Mouse (Mus musculus): ENCODE results near the gene Maff. TPM values are rescaled to one million over a fixed set of nuclear protein-coding genes. Genes with fewer than 3 reads are reported as not detected.

The Maff gene
- polyA plus RNA-seq, 1 experiment: 0.80 TPM

- DNase-seq: no peak
- no peak overlapping the region for H3K4me3 ChIP-seq (replicated peaks; ENCODE audit: insufficient read depth, low read depth, low read length)
- no peaks in the 10 kb centered on the region for H3K27me3 ChIP-seq (ENCODE audit: control insufficient read depth, insufficient read depth, low read length)
- 74% methylated on average over 4 of the region's 4 CpGs for WGBS
- peaks cover 7% of the 10 kb centered on the region for H3K4me1 ChIP-seq (ENCODE audit: control insufficient read depth, insufficient read depth, low read length)
- H3K27ac ChIP-seq (ENCODE audit: insufficient read depth, low read length): no peak overlapping the region
- TF ChIP-seq POLR2A (IDR thresholded peaks at IDR 0.05; ENCODE audit: borderline replicate concordance, insufficient read depth, low read length) (no peak), CTCF (IDR thresholded peaks at IDR 0.05; ENCODE audit: borderline replicate concordance, insufficient read depth, low read depth, low read length) (no peak)
These were observed 20.2 kb upstream of the Maff start for GRCm38 (mm10) chr15:79326264-79326663.

GRCm38 (mm10) chr15:79326971-79327961 lies 19.2 kb upstream of the Maff start:
- WGBS: 20% methylated on average over 20 of the region's 20 CpGs
- no peak for TF ChIP-seq CTCF (IDR thresholded peaks at IDR 0.05; ENCODE audit: borderline replicate concordance, insufficient read depth, low read depth, low read length)
- no peak for TF ChIP-seq POLR2A (IDR thresholded peaks at IDR 0.05; ENCODE audit: borderline replicate concordance, insufficient read depth, low read length)

GRCm38 (mm10) chr15:79328058-79328938 lies 18.1 kb upstream of the Maff start, which contains the start of gene Pla2g6:
Pla2g6 (minus strand) TSS chr15:79328390.
- Histone ChIP-seq H3K27ac (ENCODE audit: insufficient read depth, low read length) (peak within 1 kb of the TSS; percentile 81), H3K27me3 (ENCODE audit: control insufficient read depth, insufficient read depth, low read length) (no peaks in the 10 kb centered on the region), H3K4me1 (ENCODE audit: control insufficient read depth, insufficient read depth, low read length) (peaks cover 7% of the 10 kb centered on the region), H3K4me3 (replicated peaks; ENCODE audit: insufficient read depth, low read depth, low read length) (peak within 1 kb of the TSS; percentile 89)
- WGBS: 4% methylated on average over 46 of the region's 46 CpGs
- DNase-seq: peak; percentile 98 to 99
- TF ChIP-seq POLR2A (IDR thresholded peaks at IDR 0.05; ENCODE audit: borderline replicate concordance, insufficient read depth, low read length) (peak; percentile 81; the same call in 1 of the 2 replicates), CTCF (IDR thresholded peaks at IDR 0.05; ENCODE audit: borderline replicate concordance, insufficient read depth, low read depth, low read length) (no peak)

More at GRCm38 (mm10) chr15:79326971-79327961, 19.2 kb upstream of the Maff start:
- Histone ChIP-seq H3K27me3 (ENCODE audit: control insufficient read depth, insufficient read depth, low read length) (no peaks in the 10 kb centered on the region), H3K4me1 (ENCODE audit: control insufficient read depth, insufficient read depth, low read length) (peaks cover 7% of the 10 kb centered on the region), H3K27ac (ENCODE audit: insufficient read depth, low read length) (peak overlapping the region; percentile 81), H3K4me3 (replicated peaks; ENCODE audit: insufficient read depth, low read depth, low read length) (peak overlapping the region; percentile 89)
- peak; percentile 56 to 62 for DNase-seq

GRCm38 (mm10) chr15:79328939-79329275 lies 17.5 kb upstream of the Maff start:
- Histone ChIP-seq H3K4me1 (ENCODE audit: control insufficient read depth, insufficient read depth, low read length) (peaks cover 4% of the 10 kb centered on the region), H3K27me3 (ENCODE audit: control insufficient read depth, insufficient read depth, low read length) (no peaks in the 10 kb centered on the region), H3K27ac (ENCODE audit: insufficient read depth, low read length) (no peak overlapping the region), H3K4me3 (replicated peaks; ENCODE audit: insufficient read depth, low read depth, low read length) (no peak overlapping the region)
- DNase-seq: no peak
- WGBS: 91% methylated on average over 4 of the region's 4 CpGs
- no peak for TF ChIP-seq POLR2A (IDR thresholded peaks at IDR 0.05; ENCODE audit: borderline replicate concordance, insufficient read depth, low read length)
- no peak for TF ChIP-seq CTCF (IDR thresholded peaks at IDR 0.05; ENCODE audit: borderline replicate concordance, insufficient read depth, low read depth, low read length)

- Histone ChIP-seq H3K27ac (ENCODE audit: insufficient read depth, low read length) (no peak overlapping the region), H3K4me3 (replicated peaks; ENCODE audit: insufficient read depth, low read depth, low read length) (no peak overlapping the region), H3K27me3 (ENCODE audit: control insufficient read depth, insufficient read depth, low read length) (no peaks in the 10 kb centered on the region), H3K4me1 (ENCODE audit: control insufficient read depth, insufficient read depth, low read length) (peaks cover 4% of the 10 kb centered on the region)
- no peak for DNase-seq
- TF ChIP-seq POLR2A (IDR thresholded peaks at IDR 0.05; ENCODE audit: borderline replicate concordance, insufficient read depth, low read length): no peak
- TF ChIP-seq CTCF (IDR thresholded peaks at IDR 0.05; ENCODE audit: borderline replicate concordance, insufficient read depth, low read depth, low read length): no peak
- WGBS: 97% methylated on average over 6 of the region's 6 CpGs
These were observed 17.0 kb upstream of the Maff start for GRCm38 (mm10) chr15:79329346-79329978.

- TF ChIP-seq CTCF (IDR thresholded peaks at IDR 0.05; ENCODE audit: borderline replicate concordance, insufficient read depth, low read depth, low read length) (no peak), POLR2A (IDR thresholded peaks at IDR 0.05; ENCODE audit: borderline replicate concordance, insufficient read depth, low read length) (no peak)
- 85% methylated on average over 6 of the region's 6 CpGs for WGBS
- no peak for DNase-seq
These were observed 16.4 kb upstream of the Maff start for GRCm38 (mm10) chr15:79329979-79330363.

GRCm38 (mm10) chr15:79330521-79330920 lies 15.9 kb upstream of the Maff start:
- Histone ChIP-seq H3K27me3 (ENCODE audit: control insufficient read depth, insufficient read depth, low read length) (no peaks in the 10 kb centered on the region), H3K4me1 (ENCODE audit: control insufficient read depth, insufficient read depth, low read length) (peaks cover 4% of the 10 kb centered on the region), H3K4me3 (replicated peaks; ENCODE audit: insufficient read depth, low read depth, low read length) (no peak overlapping the region), H3K27ac (ENCODE audit: insufficient read depth, low read length) (no peak overlapping the region)
- TF ChIP-seq CTCF (IDR thresholded peaks at IDR 0.05; ENCODE audit: borderline replicate concordance, insufficient read depth, low read depth, low read length): no peak
- no peak for TF ChIP-seq POLR2A (IDR thresholded peaks at IDR 0.05; ENCODE audit: borderline replicate concordance, insufficient read depth, low read length)
- DNase-seq: no peak
- WGBS: 83% methylated on average over 4 of the region's 4 CpGs

More at GRCm38 (mm10) chr15:79329979-79330363, 16.4 kb upstream of the Maff start:
- Histone ChIP-seq H3K4me1 (ENCODE audit: control insufficient read depth, insufficient read depth, low read length) (peaks cover 4% of the 10 kb centered on the region), H3K4me3 (replicated peaks; ENCODE audit: insufficient read depth, low read depth, low read length) (no peak overlapping the region), H3K27ac (ENCODE audit: insufficient read depth, low read length) (no peak overlapping the region), H3K27me3 (ENCODE audit: control insufficient read depth, insufficient read depth, low read length) (no peaks in the 10 kb centered on the region)

All from cerebellum, adult 2 months (tissue).